In genomic region chr4:124332416-124332815, GRCm38 (mm10) we compare ENCODE assay signal across 23 mouse cellular contexts.
A peak's percentile ranks its signal among the peaks of the same experiment; 100 is the strongest.
DNase-seq lines count a peak whose midpoint lies in the region; TF ChIP-seq lines count a peak whose summit lies in the region.
"Had no signal": no experiment of that assay in that cellular context is flagged by ENCODE, and none has a peak within 500 bp of the region (broad histone marks: within the 10 kb centered on the region; RNA-seq: fewer than 3 reads in every experiment).

No protein-coding gene starts in this region.

- TF ChIP-seq POLR2A in ES-Bruce4 (IDR thresholded peaks at IDR 0.05; ENCODE audit: insufficient read depth, low read length): no peak

- TF ChIP-seq CTCF in E14TG2a.4 (conservative IDR thresholded peaks at IDR 0.05; ENCODE audit: low read length) (no peak), ES-Bruce4 (IDR thresholded peaks at IDR 0.05; ENCODE audit: low read depth, low read length) (no peak)

- H3K27me3 ChIP-seq in E14TG2a.4 (ENCODE audit: insufficient read depth, low read length) (no peaks in the 10 kb centered on the region), ES-Bruce4 (ENCODE audit: control insufficient read depth, insufficient read depth, low read length, poor library complexity, severe bottlenecking) (no peaks in the 10 kb centered on the region)
- H3K27me3 ChIP-seq: embryonic facial prominence, embryonic 12.5 days; embryonic facial prominence, embryonic 15.5 days; forebrain, embryonic 13.5 days; heart, embryonic 12.5 days; heart, embryonic 15.5 days; intestine, embryonic 15.5 days had no signal

- H3K9me3 ChIP-seq in E14TG2a.4 (ENCODE audit: low read length) (no peaks in the 10 kb centered on the region), ES-Bruce4 (replicated peaks; ENCODE audit: control insufficient read depth, insufficient read depth, low read length, poor library complexity, severe bottlenecking) (no peaks in the 10 kb centered on the region)
- H3K9me3 ChIP-seq: embryonic facial prominence, embryonic 12.5 days; embryonic facial prominence, embryonic 15.5 days; heart, embryonic 15.5 days; hindbrain, embryonic 10.5 days; intestine, embryonic 15.5 days had no signal

- H3K27ac ChIP-seq in ES-Bruce4 (ENCODE audit: insufficient read depth, low read length): peak overlapping the region; percentile 3; the same call in 1 of the 2 replicates
- H3K27ac ChIP-seq: embryonic facial prominence, embryonic 12.5 days; embryonic facial prominence, embryonic 15.5 days; forebrain, embryonic 13.5 days; heart, embryonic 15.5 days; hindbrain, embryonic 10.5 days; hindbrain, embryonic 13.5 days; intestine, embryonic 15.5 days had no signal

- H3K9ac ChIP-seq in ES-Bruce4 (ENCODE audit: low read depth, poor library complexity, severe bottlenecking): 0 out of 2 replicates have a peak overlapping the region, but pooled peaks have one; percentile 2
- H3K9ac ChIP-seq: embryonic facial prominence, embryonic 12.5 days; embryonic facial prominence, embryonic 15.5 days; forebrain, embryonic 13.5 days; heart, embryonic 12.5 days; heart, embryonic 15.5 days; hindbrain, embryonic 13.5 days; intestine, embryonic 15.5 days had no signal

- DNase-seq in WW6 (ENCODE audit: low read depth, low spot score): peak; percentile 58
- DNase-seq in testis, postnatal 14 days (ENCODE audit: low spot score): peak; percentile 46
- DNase-seq in urinary bladder, postnatal 10 days (ENCODE audit: low spot score): no peak
- no peak for DNase-seq in urinary bladder, adult 2 months (ENCODE audit: low spot score)
- DNase-seq: adrenal gland, postnatal 10 days; cerebellum, adult 11 months; cerebellum, adult 2 months; cerebellum, adult 9-11 months; cerebellum, postnatal 25 days; gastrocnemius, postnatal 10 days; gastrocnemius, postnatal 36 days; heart, postnatal 10 days; heart, postnatal 36 days had no signal

- H3K4me1 ChIP-seq in E14TG2a.4 (replicated peaks; ENCODE audit: low read depth, low read length) (peaks cover 15% of the 10 kb centered on the region), ES-Bruce4 (ENCODE audit: control insufficient read depth, insufficient read depth, low read length) (no peaks in the 10 kb centered on the region)
- H3K4me1 ChIP-seq: embryonic facial prominence, embryonic 12.5 days; embryonic facial prominence, embryonic 15.5 days; heart, embryonic 12.5 days; heart, embryonic 15.5 days; hindbrain, embryonic 13.5 days; intestine, embryonic 15.5 days had no signal

- no peaks in the 10 kb centered on the region for H3K36me3 ChIP-seq in E14TG2a.4 (ENCODE audit: insufficient read depth, low read length)
- no peaks in the 10 kb centered on the region for H3K36me3 ChIP-seq in ES-Bruce4 (ENCODE audit: control insufficient read depth, insufficient read depth, low read length, poor library complexity, severe bottlenecking)
- H3K36me3 ChIP-seq: embryonic facial prominence, embryonic 12.5 days; embryonic facial prominence, embryonic 15.5 days; heart, embryonic 12.5 days; heart, embryonic 15.5 days; hindbrain, embryonic 10.5 days; hindbrain, embryonic 13.5 days; intestine, embryonic 15.5 days had no signal

- TF ChIP-seq EP300 in ES-Bruce4 (IDR thresholded peaks at IDR 0.05; ENCODE audit: insufficient read depth, low read depth, low read length): no peak

- H3K4me3 ChIP-seq in E14TG2a.4 (replicated peaks; ENCODE audit: low read length) (peak overlapping the region; percentile 43; the same call in 1 of the 2 replicates), ES-Bruce4 (ENCODE audit: low read depth, low read length) (peak overlapping the region; percentile 39)
- H3K4me3 ChIP-seq: embryonic facial prominence, embryonic 12.5 days; embryonic facial prominence, embryonic 15.5 days; forebrain, embryonic 13.5 days; heart, embryonic 12.5 days; heart, embryonic 15.5 days; hindbrain, embryonic 10.5 days; hindbrain, embryonic 13.5 days; intestine, embryonic 15.5 days had no signal

Comparison
In these comparisons a context has a peak if more than half of its experiments do, and no peak if none do; other contexts are left out.
1. DNase-seq: peak in WW6 (single experiment) and testis, postnatal 14 days (single experiment); none in urinary bladder, postnatal 10 days (single experiment) and urinary bladder, adult 2 months (single experiment).